Mouse (Mus musculus) myocyte (in vitro differentiated cells): Measurements from ENCODE around the gene 4930430A15Rik. TPM values are rescaled to one million over a fixed set of nuclear protein-coding genes. Genes with fewer than 3 reads are reported as not detected.

Source experiments
- H3K27me3 ChIP-seq: one replicate; pipeline ENCODE4 v1.6.1; 2011; ENCODE audit not compliant: control insufficient read depth, insufficient read depth, insufficient read length
- H3K36me3 ChIP-seq: one replicate; pipeline ENCODE4 v1.6.1; 2011; ENCODE audit not compliant: control insufficient read depth, insufficient read depth
- H3K4me2 ChIP-seq: one replicate; pipeline ENCODE4 v1.6.1; 2011; ENCODE audit warnings: low read depth, control low read depth
- H3K4me3 ChIP-seq: one replicate; pipeline ENCODE4 v1.5.1; 2011; ENCODE audit warnings: mild to moderate bottlenecking, control low read depth, moderate library complexity
- H3K79me2 ChIP-seq: one replicate; pipeline ENCODE4 v1.6.1; 2011; ENCODE audit not compliant: control insufficient read depth, insufficient read depth
- H3ac ChIP-seq: one replicate; pipeline ENCODE4 v1.6.1; 2011; ENCODE audit not compliant: control insufficient read depth, insufficient read length
- CEBPB ChIP-seq: IDR thresholded peaks from 2 replicates; pipeline ENCODE4 v1.6.1; 2011; ENCODE audit warnings: mild to moderate bottlenecking, moderate library complexity; ENCODE audit not compliant: poor library complexity, insufficient read depth, severe bottlenecking
- E2F4 ChIP-seq: IDR thresholded peaks from one replicate; pipeline ENCODE4 v1.6.1; 2011; ENCODE audit warnings: mild to moderate bottlenecking, control low read depth, moderate library complexity; ENCODE audit not compliant: insufficient read depth
- MAX ChIP-seq: IDR thresholded peaks from one replicate; pipeline ENCODE4 v1.6.1; 2011; ENCODE audit warnings: low read depth, mild to moderate bottlenecking, control low read depth
- MYOD1 ChIP-seq, 3 experiments: IDR thresholded peaks; one replicate each; pipeline ENCODE4 v1.6.1; 2011; ENCODE audit warnings: control low read depth in 2 of 3, low read depth in 2 of 3, mild to moderate bottlenecking in 2 of 3, moderate library complexity in 1 of 3; ENCODE audit not compliant: insufficient read length in 2 of 3, control insufficient read depth in 1 of 3
- MYOG ChIP-seq, 3 experiments: IDR thresholded peaks; one replicate each; pipeline ENCODE4 v1.6.1; 2011; ENCODE audit warnings: control low read depth in 2 of 3, low read depth in 2 of 3, mild to moderate bottlenecking in 2 of 3; ENCODE audit not compliant: insufficient read length in 2 of 3, control insufficient read depth in 1 of 3, insufficient read depth in 1 of 3
- POLR2A ChIP-seq: IDR thresholded peaks from one replicate; pipeline ENCODE4 v1.6.1; 2011; ENCODE audit warnings: low read depth, mild to moderate bottlenecking, control low read depth, moderate library complexity; ENCODE audit not compliant: insufficient read length
- POLR2AphosphoS2 ChIP-seq: IDR thresholded peaks from one replicate; pipeline ENCODE4 v1.6.1; 2011; ENCODE audit warnings: low read depth, control low read depth; ENCODE audit not compliant: insufficient read length
- REST ChIP-seq: IDR thresholded peaks from one replicate; pipeline ENCODE4 v1.6.1; 2011; ENCODE audit warnings: mild to moderate bottlenecking, control low read depth, moderate library complexity; ENCODE audit not compliant: insufficient read depth, insufficient read length
- SRF ChIP-seq: IDR thresholded peaks from one replicate; pipeline ENCODE4 v1.6.1; 2011; ENCODE audit warnings: low read depth; ENCODE audit not compliant: control insufficient read depth, insufficient read length
- TCF12 ChIP-seq: IDR thresholded peaks from one replicate; pipeline ENCODE4 v1.6.1; 2011; ENCODE audit warnings: mild to moderate bottlenecking, control low read depth; ENCODE audit not compliant: poor library complexity, insufficient read depth, severe bottlenecking
- TCF3 ChIP-seq: IDR thresholded peaks from one replicate; pipeline ENCODE4 v1.6.1; 2011; ENCODE audit warnings: low read depth, control low read depth; ENCODE audit not compliant: insufficient read length
- USF1 ChIP-seq: IDR thresholded peaks from one replicate; pipeline ENCODE4 v1.6.1; 2011; ENCODE audit warnings: low read depth, mild to moderate bottlenecking, control low read depth, moderate library complexity
- polyA plus RNA-seq: library from polyadenylated mRNA; unstranded; fragments of >200 nt; fragmentation: generic; extraction: Trizol; gene quantifications from one replicate; pipeline ENCODE4 v1.2.1, GENCODE M21; 2012; ENCODE audit warnings: missing spikeins

4930430A15Rik gene
- not detected for polyA plus RNA-seq

- H3K4me3 ChIP-seq, result no peak within 1 kb of the TSS
- H3ac ChIP-seq, result no peak within 1 kb of the TSS
- TF ChIP-seq SRF (no peak), MYOD1 (IDR thresholded peaks at IDR 0.05; ENCODE audit: control insufficient read depth in 1 of 3, insufficient read length in 2 of 3, low read depth in 2 of 3) (no peak), MAX (no peak), TCF3 (no peak), MYOG (IDR thresholded peaks at IDR 0.05; ENCODE audit: control insufficient read depth in 1 of 3, insufficient read depth in 1 of 3, insufficient read length in 2 of 3, low read depth in 2 of 3) (no peak), E2F4 (no peak), REST (no peak), POLR2A (no peak)
- no peak within 1 kb of the TSS for H3K4me2 ChIP-seq
- H3K36me3 ChIP-seq, result no peaks in the 10 kb centered on the region
- H3K27me3 ChIP-seq, result no peaks in the 10 kb centered on the region
- H3K79me2 ChIP-seq, result no peaks in the 10 kb centered on the region
These were observed at the start of gene 4930430A15Rik for GRCm38 (mm10) chr2:111229502-111229901. Gene 4930430A15Rik, minus strand, starts transcription at chr2:111229602.

DNA sequence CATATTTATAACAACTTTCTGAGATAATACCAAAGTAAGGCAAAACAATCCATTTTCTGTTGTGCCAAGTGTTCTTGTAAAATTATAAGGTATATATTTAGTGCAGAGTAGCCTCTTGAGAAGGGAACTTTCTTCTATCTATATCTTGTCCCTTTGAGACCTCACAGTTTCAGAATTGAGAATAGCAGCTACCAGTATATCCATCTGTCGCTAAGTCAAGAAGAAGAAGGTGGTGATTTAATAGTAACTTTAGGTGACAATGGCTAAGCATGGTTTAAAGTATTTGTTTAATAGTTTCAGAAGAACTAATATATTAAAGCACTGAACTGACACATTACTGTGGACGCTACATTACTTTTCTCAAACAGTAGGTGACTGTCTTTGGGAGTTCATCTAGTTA, 44.6 kb upstream of the 4930430A15Rik start, which contains the start of gene Olfr1277:
Gene Olfr1277 (minus strand): TSS at position 101 of the 400 bp plus-strand sequence.
- Histone ChIP-seq H3K36me3 (no peaks in the 10 kb centered on the region), H3ac (no peak within 1 kb of the TSS), H3K4me2 (no peak within 1 kb of the TSS), H3K4me3 (no peak within 1 kb of the TSS), H3K27me3 (no peaks in the 10 kb centered on the region), H3K79me2 (no peaks in the 10 kb centered on the region)
- TF ChIP-seq CEBPB (no peak), TCF12 (no peak), MYOG (IDR thresholded peaks at IDR 0.05; ENCODE audit: control insufficient read depth in 1 of 3, insufficient read depth in 1 of 3, insufficient read length in 2 of 3, low read depth in 2 of 3) (no peak), MYOD1 (IDR thresholded peaks at IDR 0.05; ENCODE audit: control insufficient read depth in 1 of 3, insufficient read length in 2 of 3, low read depth in 2 of 3) (no peak), POLR2AphosphoS2 (no peak), POLR2A (no peak), E2F4 (no peak), TCF3 (no peak), USF1 (no peak), MAX (no peak)

DNA sequence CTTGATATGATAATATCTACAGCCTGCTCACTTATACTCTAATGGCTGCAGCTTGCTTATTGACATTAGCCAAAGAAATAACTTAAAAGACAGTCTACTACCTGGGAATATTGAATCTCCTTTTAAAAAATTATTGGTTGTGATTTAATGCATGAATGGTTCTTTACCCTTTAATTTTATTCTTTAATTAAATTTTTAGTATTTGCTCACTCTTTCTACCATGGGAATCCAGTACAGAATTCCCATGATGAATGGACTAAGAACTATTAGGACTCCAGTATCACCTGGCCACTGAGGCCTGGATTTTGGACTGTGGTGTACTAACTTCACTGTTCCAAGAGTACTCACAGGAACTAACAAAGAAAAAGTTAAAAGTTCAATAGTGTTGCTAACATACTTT, 24.8 kb upstream of the 4930430A15Rik start, which contains the start of gene Olfr1276:
Gene Olfr1276 (plus strand): TSS at position 301 of the 400 bp plus-strand sequence.
- Histone ChIP-seq H3ac (no peak within 1 kb of the TSS), H3K27me3 (no peaks in the 10 kb centered on the region), H3K36me3 (no peaks in the 10 kb centered on the region), H3K79me2 (no peaks in the 10 kb centered on the region), H3K4me3 (no peak within 1 kb of the TSS), H3K4me2 (no peak within 1 kb of the TSS)
- no peak for TF ChIP-seq REST
- no peak for TF ChIP-seq MAX
- no peak for TF ChIP-seq TCF3
- TF ChIP-seq MYOD1 (IDR thresholded peaks at IDR 0.05; ENCODE audit: control insufficient read depth in 1 of 3, insufficient read length in 2 of 3, low read depth in 2 of 3), result no peak
- no peak for TF ChIP-seq CEBPB
- no peak for TF ChIP-seq MYOG (IDR thresholded peaks at IDR 0.05; ENCODE audit: control insufficient read depth in 1 of 3, insufficient read depth in 1 of 3, insufficient read length in 2 of 3, low read depth in 2 of 3)
- TF ChIP-seq TCF12, result no peak
- TF ChIP-seq USF1, result no peak
- TF ChIP-seq POLR2AphosphoS2, result no peak
- no peak for TF ChIP-seq POLR2A
- TF ChIP-seq SRF, result no peak
- no peak for TF ChIP-seq E2F4

GRCm38 (mm10) chr2:111235186-111235585, 5.8 kb upstream of the 4930430A15Rik start, which contains the start of gene Olfr1275:
Gene Olfr1275, minus strand, starts transcription at chr2:111235286.
- no peaks in the 10 kb centered on the region for H3K36me3 ChIP-seq
- H3K4me2 ChIP-seq, result no peak within 1 kb of the TSS
- H3ac ChIP-seq, result no peak within 1 kb of the TSS
- no peaks in the 10 kb centered on the region for H3K79me2 ChIP-seq
- no peaks in the 10 kb centered on the region for H3K27me3 ChIP-seq
- H3K4me3 ChIP-seq, result no peak within 1 kb of the TSS
- TF ChIP-seq SRF (no peak), TCF3 (no peak), USF1 (no peak), POLR2A (no peak), MYOD1 (IDR thresholded peaks at IDR 0.05; ENCODE audit: control insufficient read depth in 1 of 3, insufficient read length in 2 of 3, low read depth in 2 of 3) (no peak), E2F4 (no peak), MYOG (IDR thresholded peaks at IDR 0.05; ENCODE audit: control insufficient read depth in 1 of 3, insufficient read depth in 1 of 3, insufficient read length in 2 of 3, low read depth in 2 of 3) (no peak), MAX (no peak), TCF12 (no peak), REST (no peak), POLR2AphosphoS2 (no peak), CEBPB (no peak)

DNA sequence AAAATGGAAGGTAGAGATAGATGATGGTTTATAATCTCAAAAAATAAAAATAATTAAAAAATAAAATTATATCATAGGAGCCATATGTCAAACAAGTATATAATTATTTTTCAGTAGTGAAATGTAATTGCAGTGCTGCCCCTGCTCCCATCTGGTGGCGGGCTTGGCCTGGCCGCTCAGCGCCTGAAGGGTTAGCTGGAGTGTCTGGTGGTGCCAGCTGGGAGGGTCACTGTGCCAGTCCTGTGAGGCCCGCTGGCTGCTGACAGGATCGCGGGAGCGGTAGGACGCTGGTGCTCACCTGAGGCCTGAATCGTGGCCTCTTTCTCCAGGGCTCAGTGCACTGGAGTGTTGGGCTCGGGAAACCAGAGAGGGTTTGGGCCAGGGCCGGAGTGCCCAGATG, 47.3 kb downstream of the 4930430A15Rik start:
- no peaks in the 10 kb centered on the region for H3K27me3 ChIP-seq
- no peaks in the 10 kb centered on the region for H3K36me3 ChIP-seq
- no peak overlapping the region for H3ac ChIP-seq
- no peak overlapping the region for H3K4me2 ChIP-seq
- no peaks in the 10 kb centered on the region for H3K79me2 ChIP-seq
- TF ChIP-seq E2F4 (no peak), MAX (no peak), CEBPB (no peak), POLR2A (no peak), MYOG (IDR thresholded peaks at IDR 0.05; ENCODE audit: control insufficient read depth in 1 of 3, insufficient read depth in 1 of 3, insufficient read length in 2 of 3, low read depth in 2 of 3) (no peak), MYOD1 (IDR thresholded peaks at IDR 0.05; ENCODE audit: control insufficient read depth in 1 of 3, insufficient read length in 2 of 3, low read depth in 2 of 3) (no peak), TCF12 (no peak), REST (no peak), SRF (no peak), POLR2AphosphoS2 (no peak), USF1 (no peak), TCF3 (no peak)
- H3K4me3 ChIP-seq, result no peak overlapping the region
